Mouse (Mus musculus) macrophage (primary cell): ENCODE measurements around the gene Cd207. TPM values are rescaled to one million over a fixed set of nuclear protein-coding genes. Genes with fewer than 3 reads are reported as not detected.

Experiments used
- H3K27ac ChIP-seq: fragments of 350-480 bp; formaldehyde crosslinking; 2 replicates; pipeline ENCODE4 v1.9.0; 2021
- H3K36me3 ChIP-seq: fragments of 350-480 bp; formaldehyde crosslinking; 2 replicates; pipeline ENCODE4 v1.9.0; 2021; ENCODE audit errors: inconsistent target
- H3K4me3 ChIP-seq: fragments of 350-480 bp; formaldehyde crosslinking; 2 replicates; pipeline ENCODE4 v1.9.0; 2021; ENCODE audit errors: inconsistent target
- H3K79me2 ChIP-seq: fragments of 350-480 bp; formaldehyde crosslinking; 2 replicates; pipeline ENCODE4 v1.9.0; 2021; ENCODE audit errors: inconsistent target
- WGBS: methylation state at CpG from one replicate; pipeline ENCODE4 v1.1.7; 2026; ENCODE audit warnings: inconsistent platforms; ENCODE audit not compliant: missing documents; 5-methylcytosine and 5-hydroxymethylcytosine counted together
- polyA plus RNA-seq: library from polyadenylated mRNA; stranded (reverse); fragments of 250-400 nt; gene quantifications from 3 replicates; pipeline ENCODE4 v1.2.4, GENCODE M21; 2018; ENCODE audit warnings: inconsistent platforms
- total RNA-seq, 78 experiments: library from RNA; depleted of rRNA; stranded (reverse); fragments of 250-400 nt; gene quantifications; 1 replicate in 9 of 78; 2 replicates in 24 of 78; 3 replicates in 43 of 78; 4 replicates in 2 of 78; pipeline ENCODE4 v1.2.4; 2018; ENCODE audit warnings: inconsistent platforms in 56 of 78

The Cd207 gene
- total RNA-seq (2018; cell fraction: chromatin; rRNA removed): not detected
- not detected for total RNA-seq (2018; cell fraction: cytosol; rRNA removed)
- not detected for total RNA-seq (2018; cell fraction: nucleus; rRNA removed)
- polyA plus RNA-seq: 0.49 TPM in 1 of 3 replicates, not detected in the others

DNA sequence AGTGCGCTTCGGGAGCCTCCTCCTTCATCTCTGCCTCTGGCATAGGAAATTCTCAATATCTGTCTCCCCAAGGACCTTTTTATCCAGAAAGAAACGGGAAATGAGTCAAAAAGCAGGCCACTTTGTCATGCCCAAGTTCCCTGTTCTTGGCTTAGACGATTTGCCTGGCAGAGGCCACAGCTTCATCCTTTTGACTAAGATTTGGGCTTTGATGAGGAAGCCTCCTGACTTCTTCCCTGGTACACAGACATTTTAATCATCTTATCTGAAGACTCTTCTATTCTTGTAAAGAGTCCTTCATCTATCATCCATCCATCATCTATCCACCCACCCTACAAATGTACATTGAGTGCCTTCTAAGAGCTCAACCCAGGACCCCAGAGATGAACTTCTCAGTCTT, at the start of gene Cd207:
TSS of gene Cd207 (minus strand) at position 101 of the 400 bp plus-strand sequence.
- Histone ChIP-seq H3K36me3 (no peaks in the 10 kb centered on the region), H3K4me3 (no peak within 1 kb of the TSS), H3K79me2 (no peaks in the 10 kb centered on the region), H3K27ac (no peak within 1 kb of the TSS)
- 65% methylated on average over 4 of the region's 4 CpGs for WGBS

- 49% methylated on average over 4 of the region's 4 CpGs for WGBS
- H3K36me3 ChIP-seq: no peaks in the 10 kb centered on the region
- H3K27ac ChIP-seq: no peak overlapping the region
- no peaks in the 10 kb centered on the region for H3K79me2 ChIP-seq
- no peak overlapping the region for H3K4me3 ChIP-seq
These were observed 49.5 kb upstream of the Cd207 start for GRCm38 (mm10) chr6:83727178-83727577.

DNA sequence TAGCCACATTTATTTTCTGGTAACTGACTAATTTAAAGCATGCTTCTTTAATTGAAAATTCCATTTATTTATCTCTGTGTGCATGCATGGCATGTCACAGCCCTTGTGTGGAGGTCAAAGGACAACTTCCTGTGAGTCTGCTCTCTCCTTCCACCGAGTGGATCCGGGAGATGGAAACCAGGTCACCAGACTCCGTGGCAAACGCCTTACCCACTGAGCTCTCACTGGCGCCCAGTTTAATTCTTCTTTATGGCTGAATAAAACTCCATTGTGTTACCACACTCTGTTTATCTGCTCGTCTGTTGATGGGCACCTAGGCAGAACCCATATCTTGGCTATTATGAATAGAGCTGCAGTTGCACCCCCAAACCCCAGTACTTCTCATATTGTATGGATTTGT, 44.9 kb upstream of the Cd207 start:
- Histone ChIP-seq H3K79me2 (no peaks in the 10 kb centered on the region), H3K27ac (no peak overlapping the region), H3K36me3 (no peaks in the 10 kb centered on the region), H3K4me3 (no peak overlapping the region)
- 34% methylated on average over 6 of the region's 6 CpGs for WGBS

DNA sequence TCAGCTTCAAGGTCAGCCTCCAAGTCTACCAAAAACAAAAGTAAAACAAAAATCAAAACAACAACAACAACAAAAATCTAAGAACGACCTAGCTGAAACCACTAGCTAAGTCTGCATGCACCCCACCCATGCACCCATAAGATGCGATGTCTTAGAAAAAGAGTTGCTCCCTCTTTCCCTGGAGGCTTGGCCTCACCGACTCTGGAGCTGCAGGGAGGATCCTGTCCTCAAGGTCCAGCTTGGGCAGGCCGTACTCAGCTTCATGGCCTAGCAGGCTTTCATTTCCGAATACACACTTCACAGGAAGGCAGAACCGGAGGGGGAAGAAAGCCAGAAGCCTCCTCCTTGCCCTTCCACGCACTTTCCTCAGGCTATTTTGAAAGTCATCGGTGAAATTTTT, 39.4 kb upstream of the Cd207 start:
- Histone ChIP-seq H3K27ac (no peak overlapping the region), H3K4me3 (no peak overlapping the region), H3K36me3 (no peaks in the 10 kb centered on the region), H3K79me2 (no peaks in the 10 kb centered on the region)
- WGBS: 6% methylated on average over 8 of the region's 8 CpGs

GRCm38 (mm10) chr6:83715461-83716196, 38.0 kb upstream of the Cd207 start:
- WGBS: 11% methylated on average over 30 of the region's 30 CpGs
- no peak overlapping the region for H3K27ac ChIP-seq
- no peaks in the 10 kb centered on the region for H3K79me2 ChIP-seq
- H3K36me3 ChIP-seq: no peaks in the 10 kb centered on the region
- H3K4me3 ChIP-seq: no peak overlapping the region

DNA sequence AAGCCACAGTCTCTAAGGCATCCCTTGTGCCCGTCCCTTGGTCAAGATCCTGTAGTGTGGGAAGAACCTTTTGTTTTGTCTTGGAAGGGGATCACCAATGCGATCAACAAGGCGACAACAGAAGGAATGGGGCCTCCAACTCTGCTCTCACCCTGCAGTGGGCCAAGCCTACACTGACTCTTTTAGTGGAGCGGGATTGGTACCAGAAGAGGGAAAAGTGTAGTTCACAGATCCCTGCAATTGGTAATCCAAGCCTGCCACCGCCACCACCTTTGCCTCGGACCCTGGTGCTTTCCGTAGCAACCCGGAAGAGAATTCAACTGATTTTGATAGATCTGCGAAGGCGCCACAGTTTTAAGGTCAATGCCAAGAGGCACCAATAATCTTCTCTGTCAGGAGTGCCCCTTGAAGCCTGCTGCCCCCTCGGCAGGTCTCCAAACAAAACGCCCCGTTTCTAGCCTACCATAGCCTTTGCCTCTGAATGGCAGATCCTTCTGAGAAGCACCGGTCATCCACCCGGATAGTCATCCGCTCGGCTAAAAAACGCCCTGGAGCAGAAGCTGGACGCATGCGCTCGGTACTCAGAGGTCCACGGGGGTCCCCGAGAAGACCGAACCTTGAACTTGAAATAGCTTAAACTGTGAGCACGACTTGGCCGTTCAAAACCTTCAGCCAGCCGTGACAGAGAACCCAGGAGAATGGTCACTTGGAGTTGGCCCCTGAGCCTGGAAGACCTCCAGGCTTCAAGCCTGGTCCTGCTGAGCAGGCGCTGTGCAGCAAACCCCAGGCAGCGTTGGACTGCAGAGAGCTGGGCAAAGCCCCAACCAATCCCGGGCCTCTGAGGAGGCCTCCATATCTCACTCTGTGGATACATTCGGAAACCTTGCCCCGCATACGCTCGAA, 36.8 kb upstream of the Cd207 start:
- no peaks in the 10 kb centered on the region for H3K36me3 ChIP-seq
- 9% methylated on average over 34 of the region's 34 CpGs for WGBS
- no peaks in the 10 kb centered on the region for H3K79me2 ChIP-seq
- H3K27ac ChIP-seq: no peak overlapping the region
- H3K4me3 ChIP-seq: no peak overlapping the region

DNA sequence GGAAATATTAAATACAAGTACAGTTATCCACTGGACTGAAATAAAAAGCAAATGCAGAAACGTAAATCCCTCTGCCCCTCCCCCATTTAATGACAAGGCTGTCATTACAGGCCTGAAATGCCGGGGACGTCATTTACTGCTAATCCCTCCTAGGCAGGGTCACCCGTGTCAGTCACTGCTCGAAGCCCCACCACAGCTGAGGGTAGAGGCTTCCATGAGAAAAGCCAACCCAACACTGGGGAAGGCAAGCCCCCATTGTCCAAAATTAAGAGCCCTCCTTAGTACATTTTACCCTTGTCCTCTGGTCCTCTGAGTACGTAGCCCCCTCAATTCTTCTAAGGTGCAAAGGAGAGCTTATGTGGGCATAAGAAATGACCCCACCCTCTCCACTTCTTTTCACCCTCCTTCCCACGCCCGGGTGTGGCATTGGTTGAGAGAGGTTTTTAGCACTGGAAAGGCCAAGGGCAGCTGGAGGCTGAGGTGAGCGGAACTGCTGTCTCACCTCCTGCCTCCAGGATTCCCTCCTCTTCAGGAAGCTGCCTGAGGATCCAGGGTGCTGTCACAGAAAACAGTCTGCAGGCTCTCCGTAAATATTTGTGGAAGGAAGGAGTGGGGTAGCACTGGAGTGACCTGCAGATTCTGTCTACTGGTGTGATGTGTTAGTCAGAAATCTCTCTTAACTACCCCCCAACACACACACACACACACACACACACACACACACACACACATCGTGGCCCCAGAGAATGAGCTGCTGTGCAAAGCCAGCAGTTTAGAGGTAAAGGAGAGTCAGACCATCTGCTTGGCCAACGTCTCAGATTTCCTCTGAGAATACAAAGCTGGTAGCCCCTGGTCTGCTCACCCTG, 35.8 kb upstream of the Cd207 start:
- no peaks in the 10 kb centered on the region for H3K36me3 ChIP-seq
- no peaks in the 10 kb centered on the region for H3K79me2 ChIP-seq
- 20% methylated on average over 12 of the region's 12 CpGs for WGBS
- H3K27ac ChIP-seq: no peak overlapping the region
- H3K4me3 ChIP-seq: no peak overlapping the region

- WGBS: 14% methylated on average over 45 of the region's 45 CpGs
These were observed 34.2 kb upstream of the Cd207 start for GRCm38 (mm10) chr6:83711725-83712475.

DNA sequence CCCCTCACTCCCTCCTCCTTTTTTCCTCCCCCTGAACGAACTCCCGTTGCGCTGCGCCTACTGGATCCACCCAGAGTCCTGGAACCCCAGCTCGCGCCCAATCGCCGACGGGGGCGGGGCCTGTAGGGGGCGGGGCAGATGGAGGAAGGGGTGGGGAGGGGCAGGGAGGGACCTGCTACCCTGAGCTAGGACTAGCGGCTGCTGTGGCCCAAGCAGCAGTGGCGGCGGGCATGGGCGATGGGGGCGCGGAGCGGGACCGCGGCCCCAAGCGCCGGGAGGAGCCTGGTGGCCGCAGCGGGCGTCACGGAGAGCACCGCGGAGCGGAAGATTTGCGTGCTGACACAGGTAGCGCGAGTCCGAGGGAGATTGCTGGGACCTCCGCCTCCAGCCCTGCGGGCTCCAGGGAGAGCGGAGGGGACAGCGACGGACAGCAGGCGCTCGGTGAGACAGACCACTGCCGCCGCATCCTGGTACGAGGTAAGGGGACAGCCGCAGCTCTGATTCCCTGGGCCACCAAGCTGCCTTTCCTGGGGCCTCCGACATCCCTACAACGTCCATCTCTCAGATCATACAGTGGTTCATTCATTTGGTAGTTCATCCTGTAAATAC, 33.5 kb upstream of the Cd207 start, which contains the start of gene Vax2:
TSS of gene Vax2 (plus strand) at position 198 of the 609 bp plus-strand sequence.
- Histone ChIP-seq H3K79me2 (no peaks in the 10 kb centered on the region), H3K27ac (no peak within 1 kb of the TSS), H3K36me3 (no peaks in the 10 kb centered on the region), H3K4me3 (no peak within 1 kb of the TSS)
- 1% methylated on average over 44 of the region's 46 CpGs for WGBS

More at GRCm38 (mm10) chr6:83711725-83712475, 34.2 kb upstream of the Cd207 start:
- no peaks in the 10 kb centered on the region for H3K36me3 ChIP-seq
- H3K4me3 ChIP-seq: no peak overlapping the region
- no peak overlapping the region for H3K27ac ChIP-seq
- no peaks in the 10 kb centered on the region for H3K79me2 ChIP-seq

DNA sequence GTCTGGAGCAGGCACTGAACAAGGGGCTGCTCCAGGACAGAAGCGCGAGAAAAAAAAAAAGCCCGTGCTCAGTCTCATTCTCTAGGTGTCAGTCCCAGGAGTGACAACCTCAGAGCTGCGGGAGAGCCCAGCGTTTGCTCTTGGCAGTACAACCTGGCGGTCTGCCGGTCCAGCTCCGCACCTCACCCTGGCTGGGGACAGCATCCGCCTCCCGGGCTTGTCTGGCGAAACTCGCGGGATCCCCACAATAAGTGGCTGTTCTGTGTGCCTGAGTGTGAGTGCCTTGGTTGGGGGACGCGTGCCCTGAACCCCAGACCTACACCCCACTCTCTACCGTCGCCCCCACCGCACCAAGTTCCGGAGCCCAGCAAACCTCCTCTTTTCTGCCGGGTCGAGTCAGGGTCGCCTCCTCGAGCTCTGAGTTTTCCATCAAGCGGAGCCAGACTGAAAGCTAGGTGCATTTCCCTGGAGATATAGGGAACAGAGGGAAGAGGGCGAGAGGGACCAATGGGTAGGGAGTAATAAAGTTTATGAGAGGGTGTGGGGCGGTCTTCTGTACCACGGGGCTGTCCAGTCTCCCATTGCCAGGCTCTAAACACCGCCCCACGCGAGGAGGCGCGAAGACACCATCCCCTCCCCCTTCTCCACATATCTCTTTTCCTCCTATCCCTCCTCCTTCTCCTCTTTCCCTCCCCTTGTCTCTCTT, 32.9 kb upstream of the Cd207 start:
- 4% methylated on average over 32 of the region's 32 CpGs for WGBS
- no peaks in the 10 kb centered on the region for H3K36me3 ChIP-seq
- no peak overlapping the region for H3K4me3 ChIP-seq
- no peaks in the 10 kb centered on the region for H3K79me2 ChIP-seq
- no peak overlapping the region for H3K27ac ChIP-seq

DNA sequence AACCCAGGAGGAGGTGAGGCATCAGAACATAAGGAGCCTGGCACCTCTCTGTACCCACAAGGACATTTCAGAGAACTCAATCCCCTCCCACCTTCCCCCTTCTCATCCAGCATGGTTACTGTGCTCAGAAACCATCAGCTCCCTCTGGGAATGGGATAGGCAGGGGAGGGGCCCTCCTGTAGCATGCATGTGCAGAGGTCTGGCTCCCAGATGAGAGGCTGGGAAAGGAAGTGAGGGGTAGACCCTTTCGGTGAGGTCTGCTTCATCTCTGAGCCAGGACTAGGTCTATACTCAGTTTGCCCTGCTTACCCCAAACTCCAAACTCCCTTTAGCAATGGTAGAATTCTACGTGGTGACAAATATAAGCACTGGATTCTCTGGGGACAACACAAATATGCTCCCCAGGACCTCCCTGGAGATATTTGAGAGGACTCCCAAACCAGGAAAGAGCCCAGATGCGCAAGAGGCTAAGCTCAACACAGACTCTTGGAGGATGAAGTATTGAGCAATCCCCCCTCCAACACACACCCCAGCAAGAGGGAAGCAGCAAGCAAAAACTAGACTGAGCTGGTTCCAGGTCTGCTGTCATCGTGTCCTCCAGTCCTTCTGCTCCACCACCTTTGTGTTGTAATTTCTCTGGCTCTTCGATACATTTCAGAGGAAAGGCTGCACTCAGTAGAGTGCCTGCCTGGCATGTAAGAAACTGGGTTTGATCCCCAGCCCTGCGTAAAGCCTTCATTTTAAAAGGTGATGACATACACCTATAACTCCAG, 30.3 kb upstream of the Cd207 start:
- H3K27ac ChIP-seq: no peak overlapping the region
- no peaks in the 10 kb centered on the region for H3K36me3 ChIP-seq
- no peaks in the 10 kb centered on the region for H3K79me2 ChIP-seq
- WGBS: 15% methylated on average over 6 of the region's 6 CpGs
- no peak overlapping the region for H3K4me3 ChIP-seq

GRCm38 (mm10) chr6:83704701-83705100, 27.0 kb upstream of the Cd207 start:
- no peaks in the 10 kb centered on the region for H3K36me3 ChIP-seq
- 31% methylated on average over 5 of the region's 5 CpGs for WGBS
- no peak overlapping the region for H3K4me3 ChIP-seq
- no peak overlapping the region for H3K27ac ChIP-seq
- H3K79me2 ChIP-seq: no peaks in the 10 kb centered on the region
